Mouse (Mus musculus) erythroblast, embryonic 14.5 days (primary cell): ENCODE data around the gene Bcas3. TPM values are rescaled to one million over a fixed set of nuclear protein-coding genes. Genes with fewer than 3 reads are reported as not detected.
"Not testable (repeated sequence)": the region's sequence is repeated elsewhere in the genome, so short reads cannot be mapped to it uniquely, and the experiment has no call there.

Source experiments
- H3K27me3 ChIP-seq: 2 replicates; pipeline ENCODE4 v1.6.1; 2012; ENCODE audit warnings: inconsistent platforms; ENCODE audit not compliant: control insufficient read depth
- H3K36me3 ChIP-seq: 2 replicates; pipeline ENCODE4 v1.6.1; 2012; ENCODE audit warnings: mild to moderate bottlenecking, inconsistent platforms; ENCODE audit not compliant: control insufficient read depth
- H3K4me1 ChIP-seq: 2 replicates; pipeline ENCODE4 v1.6.1; 2012; ENCODE audit warnings: inconsistent platforms; ENCODE audit not compliant: control insufficient read depth
- H3K4me3 ChIP-seq: replicated peaks from 2 replicates; pipeline ENCODE3; 2012; ENCODE audit warnings: moderate library complexity, mild to moderate bottlenecking, inconsistent platforms
- H3K9me3 ChIP-seq: 2 replicates; pipeline ENCODE4 v1.6.1; 2012; ENCODE audit warnings: low read length, inconsistent platforms, mixed read lengths; ENCODE audit not compliant: control insufficient read depth
- GATA1 ChIP-seq: IDR thresholded peaks from 2 replicates; pipeline ENCODE4 v1.6.1; 2012; ENCODE audit warnings: low read length, inconsistent platforms, mixed read lengths
- TAL1 ChIP-seq: IDR thresholded peaks from 3 replicates; pipeline ENCODE4 v1.6.1; 2012; ENCODE audit warnings: low read length, inconsistent platforms, mixed read lengths
- polyA plus RNA-seq: library from polyadenylated mRNA; stranded (reverse); fragments of >175 nt; gene quantifications from 2 replicates; pipeline ENCODE4 v1.2.3, GENCODE M21; 2012

The Bcas3 gene
- polyA plus RNA-seq, 1 experiment, result 25.9 TPM

DNA sequence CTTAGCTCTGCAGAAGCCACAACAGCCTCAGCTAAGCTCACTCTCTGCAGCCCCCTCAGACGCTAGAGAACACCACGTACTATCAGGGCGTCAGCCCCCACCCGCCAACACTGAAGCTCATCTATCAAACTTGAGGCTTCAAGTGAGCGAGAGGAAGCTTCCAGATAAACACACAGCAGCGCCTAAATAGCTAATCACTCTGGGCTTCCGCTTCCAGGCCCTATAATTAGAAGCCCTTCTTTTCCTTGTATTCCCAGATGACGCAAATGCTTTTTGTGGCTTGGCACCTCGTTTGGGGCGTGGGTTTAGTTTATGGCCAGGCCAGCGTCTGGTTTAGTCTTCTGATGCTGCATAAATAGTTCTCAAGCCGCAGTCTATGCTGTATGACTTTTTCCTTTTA lies 139.3 kb downstream of the Bcas3 start:
- Histone ChIP-seq H3K4me1 (no peaks in the 10 kb centered on the region), H3K9me3 (no peaks in the 10 kb centered on the region), H3K27me3 (no peaks in the 10 kb centered on the region), H3K36me3 (no peaks in the 10 kb centered on the region), H3K4me3 (no peak overlapping the region)
- TF ChIP-seq GATA1 (no peak), TAL1 (no peak)

DNA sequence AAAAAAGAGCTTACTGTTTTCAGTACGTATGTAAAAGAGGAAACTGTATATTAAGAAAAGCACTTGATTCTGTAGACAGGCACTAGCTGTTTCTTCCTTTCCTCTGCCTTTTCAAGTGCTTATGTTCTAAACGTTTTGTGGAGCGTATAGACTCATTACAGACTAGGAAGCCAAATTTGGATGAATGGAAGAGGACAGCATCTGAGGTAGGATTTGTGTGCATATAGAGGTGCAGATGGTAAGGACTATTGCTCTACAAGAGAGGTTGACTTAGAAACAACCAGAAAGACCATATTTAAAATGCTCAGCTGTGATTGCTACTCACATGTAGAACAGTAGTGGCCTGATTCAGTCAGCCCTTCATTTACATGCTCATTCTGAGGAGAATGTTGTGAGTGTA lies 139.7 kb downstream of the Bcas3 start:
- no peak overlapping the region for H3K4me3 ChIP-seq
- no peaks in the 10 kb centered on the region for H3K4me1 ChIP-seq

GRCm38 (mm10) chr11:85499561-85499960 lies 146.6 kb downstream of the Bcas3 start:
- H3K9me3 ChIP-seq, result no peaks in the 10 kb centered on the region
- H3K4me1 ChIP-seq, result no peaks in the 10 kb centered on the region
- H3K36me3 ChIP-seq, result no peaks in the 10 kb centered on the region
- TF ChIP-seq TAL1, result no peak
- no peak for TF ChIP-seq GATA1
- H3K27me3 ChIP-seq, result no peaks in the 10 kb centered on the region
- H3K4me3 ChIP-seq, result no peak overlapping the region

More for the DNA sequence above, 139.7 kb downstream of the Bcas3 start:
- H3K36me3 ChIP-seq, result no peaks in the 10 kb centered on the region
- no peaks in the 10 kb centered on the region for H3K27me3 ChIP-seq
- no peak for TF ChIP-seq TAL1
- TF ChIP-seq GATA1, result no peak
- H3K9me3 ChIP-seq, result no peaks in the 10 kb centered on the region

- TF ChIP-seq GATA1 (no peak), TAL1 (no peak)
- H3K27me3 ChIP-seq, result no peaks in the 10 kb centered on the region
- no peaks in the 10 kb centered on the region for H3K4me1 ChIP-seq
- H3K36me3 ChIP-seq, result no peaks in the 10 kb centered on the region
- H3K9me3 ChIP-seq, result no peaks in the 10 kb centered on the region
- no peak overlapping the region for H3K4me3 ChIP-seq
These were observed 149.1 kb downstream of the Bcas3 start for GRCm38 (mm10) chr11:85502031-85502430.

DNA sequence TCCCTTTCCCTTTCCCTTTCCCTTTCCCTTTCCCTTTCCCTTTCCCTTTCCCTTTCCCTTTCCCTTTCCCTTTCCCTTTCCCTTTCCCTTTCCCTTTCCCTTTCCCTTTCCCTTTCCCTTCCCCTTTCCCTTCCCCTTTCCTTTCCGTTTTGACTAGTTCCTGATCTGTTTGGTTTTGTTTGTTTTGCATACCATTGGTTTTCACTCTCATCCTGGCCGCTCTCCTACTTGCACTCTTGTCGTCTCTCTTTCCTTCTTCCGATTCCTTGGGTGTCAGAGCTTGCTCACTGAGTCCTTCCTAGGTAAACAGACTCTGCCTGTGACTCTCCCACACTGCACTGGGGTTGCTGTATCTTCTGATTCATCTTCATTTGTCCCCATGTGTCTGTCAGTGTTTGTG lies 151.8 kb downstream of the Bcas3 start:
- H3K9me3 ChIP-seq, H3K27me3 ChIP-seq, H3K4me3 ChIP-seq, H3K36me3 ChIP-seq, H3K4me1 ChIP-seq: not testable (repeated sequence)

DNA sequence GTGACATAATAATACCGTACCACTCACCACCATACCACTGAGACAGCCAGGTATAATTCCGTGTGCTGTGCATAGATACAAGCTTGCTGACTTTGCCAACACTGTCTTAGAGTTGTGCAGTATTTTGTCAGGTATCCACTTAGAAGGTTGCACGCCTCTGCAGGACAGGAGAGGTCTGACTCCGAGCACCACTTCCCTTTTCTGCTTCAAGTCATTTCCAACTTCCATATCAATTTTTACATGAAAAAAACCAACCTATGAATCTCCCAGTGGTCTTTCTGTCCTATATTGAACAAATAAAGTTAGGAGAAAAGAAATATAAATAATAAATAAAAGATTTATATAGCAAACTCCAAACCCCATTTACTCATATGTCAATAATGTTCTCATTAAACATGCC lies 152.8 kb downstream of the Bcas3 start:
- no peak overlapping the region for H3K4me3 ChIP-seq
- H3K4me1 ChIP-seq, result no peaks in the 10 kb centered on the region
- H3K36me3 ChIP-seq, result no peaks in the 10 kb centered on the region
- H3K27me3 ChIP-seq, result no peaks in the 10 kb centered on the region
- TF ChIP-seq TAL1 (no peak), GATA1 (no peak)
- H3K9me3 ChIP-seq, result no peaks in the 10 kb centered on the region

GRCm38 (mm10) chr11:85509334-85509733 lies 156.4 kb downstream of the Bcas3 start:
- no peaks in the 10 kb centered on the region for H3K4me1 ChIP-seq
- TF ChIP-seq GATA1, result no peak
- TF ChIP-seq TAL1, result no peak
- no peaks in the 10 kb centered on the region for H3K36me3 ChIP-seq

GRCm38 (mm10) chr11:85511270-85511904 lies 158.4 kb downstream of the Bcas3 start:
- H3K4me1 ChIP-seq, result no peaks in the 10 kb centered on the region
- no peak for TF ChIP-seq GATA1
- no peak for TF ChIP-seq TAL1
- H3K4me3 ChIP-seq, result no peak overlapping the region
- H3K27me3 ChIP-seq, result no peaks in the 10 kb centered on the region
- H3K9me3 ChIP-seq, result no peaks in the 10 kb centered on the region
- no peaks in the 10 kb centered on the region for H3K36me3 ChIP-seq

More at GRCm38 (mm10) chr11:85509334-85509733, 156.4 kb downstream of the Bcas3 start:
- H3K4me3 ChIP-seq, result no peak overlapping the region
- H3K9me3 ChIP-seq, result no peaks in the 10 kb centered on the region
- H3K27me3 ChIP-seq, result no peaks in the 10 kb centered on the region

GRCm38 (mm10) chr11:85516724-85517123 lies 163.8 kb downstream of the Bcas3 start:
- no peak for TF ChIP-seq GATA1
- no peak for TF ChIP-seq TAL1
- Histone ChIP-seq H3K27me3 (no peaks in the 10 kb centered on the region), H3K9me3 (no peaks in the 10 kb centered on the region), H3K4me1 (no peaks in the 10 kb centered on the region), H3K4me3 (no peak overlapping the region), H3K36me3 (no peaks in the 10 kb centered on the region)
